Mouse (Mus musculus): ENCODE results near the gene Cfap77. TPM values are rescaled to one million over a fixed set of nuclear protein-coding genes. Genes with fewer than 3 reads are reported as not detected.

The Cfap77 gene
- polyA plus RNA-seq, 1 experiment from 2014 or later: 0.18 TPM

GRCm38 (mm10) chr2:28915768-28916512 is 138.9 kb downstream of the Cfap77 start:
- no peaks in the 10 kb centered on the region for H3K36me3 ChIP-seq (ENCODE audit: control insufficient read depth, insufficient read depth)
- H3K9me3 ChIP-seq (replicated peaks; ENCODE audit: control insufficient read depth, low read length): no peaks in the 10 kb centered on the region
- no peak overlapping the region for H3K27ac ChIP-seq (ENCODE audit: low read length)
- no peak overlapping the region for H3K9ac ChIP-seq (ENCODE audit: low read length)
- peaks cover 91% of the 10 kb centered on the region for H3K27me3 ChIP-seq (ENCODE audit: control insufficient read depth, insufficient read depth, low read length)
- WGBS: 1% methylated on average over 49 of the region's 50 CpGs
- ATAC-seq (replicated peaks; ENCODE audit: extremely low read depth, insufficient read depth, low FRiP score): peak; percentile 67
- H3K4me1 ChIP-seq (ENCODE audit: control insufficient read depth, insufficient read depth, low read length): no peaks in the 10 kb centered on the region; the same call in 1 of the 2 replicates
- H3K4me3 ChIP-seq (ENCODE audit: low read length): peak overlapping the region; percentile 3; the same call in 1 of the 2 replicates
- peak overlapping the region; percentile 32; the same call in 1 of the 2 replicates for H3K4me2 ChIP-seq (ENCODE audit: low read depth, low read length)

- Histone ChIP-seq H3K9ac (ENCODE audit: low read length) (no peak overlapping the region), H3K4me3 (ENCODE audit: low read length) (no peak overlapping the region), H3K4me1 (ENCODE audit: control insufficient read depth, insufficient read depth, low read length) (no peaks in the 10 kb centered on the region; the same call in 1 of the 2 replicates), H3K36me3 (ENCODE audit: control insufficient read depth, insufficient read depth) (no peaks in the 10 kb centered on the region), H3K9me3 (replicated peaks; ENCODE audit: control insufficient read depth, low read length) (no peaks in the 10 kb centered on the region), H3K27ac (ENCODE audit: low read length) (no peak overlapping the region), H3K27me3 (ENCODE audit: control insufficient read depth, insufficient read depth, low read length) (peaks cover 93% of the 10 kb centered on the region), H3K4me2 (ENCODE audit: low read depth, low read length) (no peak overlapping the region)
- no peak for ATAC-seq (replicated peaks; ENCODE audit: extremely low read depth, insufficient read depth, low FRiP score)
- WGBS: 6% methylated on average over 22 of the region's 22 CpGs
Observed at GRCm38 (mm10) chr2:28915104-28915738, 139.6 kb downstream of the Cfap77 start.

DNA sequence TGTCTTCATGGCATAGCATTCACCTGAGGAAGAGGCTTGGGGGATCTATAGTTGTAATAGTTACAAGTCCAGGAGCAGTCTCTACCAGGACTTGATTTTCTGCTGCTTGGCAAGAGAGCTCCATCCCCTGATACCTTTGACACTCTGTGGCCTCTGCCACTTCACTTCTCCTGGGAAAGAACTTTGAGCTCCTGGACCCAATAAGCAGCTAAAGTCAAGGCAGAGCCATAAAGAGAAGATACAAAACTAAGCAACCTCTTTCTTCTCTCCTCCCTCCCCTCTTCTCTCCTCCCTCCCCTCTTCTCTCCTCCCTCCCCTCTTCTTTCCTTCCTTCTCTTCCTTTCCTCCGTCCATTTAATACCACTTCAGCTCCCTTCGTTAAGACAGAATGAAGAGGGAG is 140.7 kb downstream of the Cfap77 start:
- H3K36me3 ChIP-seq (ENCODE audit: control insufficient read depth, insufficient read depth): no peaks in the 10 kb centered on the region
- peaks cover 1% of the 10 kb centered on the region for H3K4me1 ChIP-seq (ENCODE audit: control insufficient read depth, insufficient read depth, low read length)
- no peak overlapping the region for H3K4me3 ChIP-seq (ENCODE audit: low read length)
- H3K9ac ChIP-seq (ENCODE audit: low read length): no peak overlapping the region
- no peak overlapping the region for H3K4me2 ChIP-seq (ENCODE audit: low read depth, low read length)
- no peak for ATAC-seq (replicated peaks; ENCODE audit: extremely low read depth, insufficient read depth, low FRiP score)
- peaks cover 95% of the 10 kb centered on the region for H3K27me3 ChIP-seq (ENCODE audit: control insufficient read depth, insufficient read depth, low read length)
- no peak overlapping the region for H3K27ac ChIP-seq (ENCODE audit: low read length)
- no peaks in the 10 kb centered on the region for H3K9me3 ChIP-seq (replicated peaks; ENCODE audit: control insufficient read depth, low read length)
- 10% methylated on average over 2 of the region's 2 CpGs for WGBS

DNA sequence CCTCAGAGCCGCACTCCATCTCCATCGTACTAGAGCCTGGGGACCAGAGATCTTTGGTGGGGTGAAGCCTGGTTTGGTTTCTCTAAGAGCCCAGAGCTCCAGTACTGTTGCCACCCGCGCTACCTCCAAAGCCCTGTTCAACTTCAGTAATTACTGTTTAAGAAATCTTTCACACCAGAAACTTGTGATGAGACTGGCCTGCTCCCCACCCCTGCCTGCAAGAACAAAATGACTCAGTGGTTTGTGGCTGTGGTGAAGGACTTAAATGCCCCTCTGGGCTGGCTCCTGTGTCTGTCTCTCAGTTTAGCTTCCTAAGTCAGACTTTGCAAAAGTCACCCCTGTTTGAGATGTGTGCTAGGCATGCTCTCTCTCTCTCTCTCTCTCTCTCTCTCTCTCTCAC is 141.9 kb downstream of the Cfap77 start:
- no peak overlapping the region for H3K4me3 ChIP-seq (ENCODE audit: low read length)
- H3K9ac ChIP-seq (ENCODE audit: low read length): no peak overlapping the region
- H3K9me3 ChIP-seq (replicated peaks; ENCODE audit: control insufficient read depth, low read length): no peaks in the 10 kb centered on the region
- ATAC-seq (replicated peaks; ENCODE audit: extremely low read depth, insufficient read depth, low FRiP score): no peak
- peaks cover 96% of the 10 kb centered on the region for H3K27me3 ChIP-seq (ENCODE audit: control insufficient read depth, insufficient read depth, low read length)
- H3K4me2 ChIP-seq (ENCODE audit: low read depth, low read length): no peak overlapping the region
- WGBS: 2% methylated on average over 4 of the region's 4 CpGs
- H3K36me3 ChIP-seq (ENCODE audit: control insufficient read depth, insufficient read depth): no peaks in the 10 kb centered on the region
- H3K4me1 ChIP-seq (ENCODE audit: control insufficient read depth, insufficient read depth, low read length): peaks cover 12% of the 10 kb centered on the region
- H3K27ac ChIP-seq (ENCODE audit: low read length): no peak overlapping the region

GRCm38 (mm10) chr2:28912039-28912700 is 142.7 kb downstream of the Cfap77 start:
- Histone ChIP-seq H3K4me3 (ENCODE audit: low read length) (no peak overlapping the region), H3K4me2 (ENCODE audit: low read depth, low read length) (no peak overlapping the region), H3K27me3 (ENCODE audit: control insufficient read depth, insufficient read depth, low read length) (peaks cover 97% of the 10 kb centered on the region), H3K9ac (ENCODE audit: low read length) (no peak overlapping the region), H3K9me3 (replicated peaks; ENCODE audit: control insufficient read depth, low read length) (no peaks in the 10 kb centered on the region), H3K27ac (ENCODE audit: low read length) (no peak overlapping the region), H3K36me3 (ENCODE audit: control insufficient read depth, insufficient read depth) (no peaks in the 10 kb centered on the region), H3K4me1 (ENCODE audit: control insufficient read depth, insufficient read depth, low read length) (peaks cover 12% of the 10 kb centered on the region)
- 3% methylated on average over 33 of the region's 33 CpGs for WGBS
- ATAC-seq (replicated peaks; ENCODE audit: extremely low read depth, insufficient read depth, low FRiP score): no peak

GRCm38 (mm10) chr2:28911331-28912038 is 143.4 kb downstream of the Cfap77 start:
- Histone ChIP-seq H3K36me3 (ENCODE audit: control insufficient read depth, insufficient read depth) (no peaks in the 10 kb centered on the region), H3K9me3 (replicated peaks; ENCODE audit: control insufficient read depth, low read length) (no peaks in the 10 kb centered on the region), H3K9ac (ENCODE audit: low read length) (no peak overlapping the region), H3K4me1 (ENCODE audit: control insufficient read depth, insufficient read depth, low read length) (peaks cover 12% of the 10 kb centered on the region), H3K27me3 (ENCODE audit: control insufficient read depth, insufficient read depth, low read length) (peaks cover 97% of the 10 kb centered on the region), H3K4me2 (ENCODE audit: low read depth, low read length) (no peak overlapping the region), H3K4me3 (ENCODE audit: low read length) (no peak overlapping the region), H3K27ac (ENCODE audit: low read length) (no peak overlapping the region)
- no peak for ATAC-seq (replicated peaks; ENCODE audit: extremely low read depth, insufficient read depth, low FRiP score)
- 2% methylated on average over 44 of the region's 44 CpGs for WGBS

- WGBS: 5% methylated on average over 3 of the region's 3 CpGs
- Histone ChIP-seq H3K36me3 (ENCODE audit: control insufficient read depth, insufficient read depth) (no peaks in the 10 kb centered on the region), H3K27ac (ENCODE audit: low read length) (no peak overlapping the region), H3K4me2 (ENCODE audit: low read depth, low read length) (no peak overlapping the region), H3K27me3 (ENCODE audit: control insufficient read depth, insufficient read depth, low read length) (peaks cover 92% of the 10 kb centered on the region), H3K9me3 (replicated peaks; ENCODE audit: control insufficient read depth, low read length) (no peaks in the 10 kb centered on the region), H3K9ac (ENCODE audit: low read length) (no peak overlapping the region), H3K4me1 (ENCODE audit: control insufficient read depth, insufficient read depth, low read length) (peaks cover 12% of the 10 kb centered on the region), H3K4me3 (ENCODE audit: low read length) (no peak overlapping the region)
- ATAC-seq (replicated peaks; ENCODE audit: extremely low read depth, insufficient read depth, low FRiP score): no peak
Observed at GRCm38 (mm10) chr2:28910877-28911276, 144.0 kb downstream of the Cfap77 start.

DNA sequence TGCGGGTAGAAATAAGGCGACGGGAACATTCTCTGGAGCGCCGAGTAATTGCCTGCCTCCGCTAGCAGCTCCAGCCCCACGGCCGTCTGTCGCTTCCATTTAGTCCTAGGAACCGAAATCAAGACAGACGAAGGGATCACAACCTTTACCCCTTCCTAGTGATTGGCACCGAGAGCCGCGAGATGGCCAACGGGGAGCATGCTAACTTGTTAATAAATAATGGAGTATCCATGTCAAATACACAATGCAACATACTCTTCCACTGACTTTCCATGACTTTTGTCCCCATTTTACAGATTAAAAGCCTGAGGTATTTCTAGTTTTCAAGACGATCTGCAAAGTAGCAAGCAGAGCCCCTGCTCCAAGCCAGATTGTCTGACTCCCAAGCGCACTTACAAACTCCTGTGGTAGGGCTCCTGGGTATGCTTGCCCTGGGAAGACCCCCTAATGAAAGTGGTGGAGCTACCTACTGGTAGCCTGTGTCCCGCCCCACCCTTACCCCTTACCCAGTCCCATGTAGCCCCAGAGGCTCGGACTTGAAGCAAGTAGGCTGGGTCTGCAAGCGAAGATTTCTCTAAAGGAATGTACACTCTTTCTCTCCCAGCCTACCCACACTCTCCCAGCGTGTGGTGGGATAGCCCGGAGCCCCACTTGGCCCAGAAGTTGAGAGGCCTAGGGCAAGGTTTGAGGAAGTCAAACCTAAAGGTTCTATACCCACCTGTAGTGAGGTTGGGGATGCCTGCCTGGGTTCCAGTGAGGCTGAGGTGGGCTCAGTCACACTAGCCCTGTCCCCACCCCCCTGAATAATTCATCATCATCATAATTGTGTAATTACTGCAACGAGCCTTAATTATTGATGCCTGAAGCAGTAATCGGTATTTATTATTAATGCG is 144.8 kb downstream of the Cfap77 start:
- Histone ChIP-seq H3K9me3 (replicated peaks; ENCODE audit: control insufficient read depth, low read length) (no peaks in the 10 kb centered on the region), H3K27ac (ENCODE audit: low read length) (no peak overlapping the region), H3K4me3 (ENCODE audit: low read length) (no peak overlapping the region), H3K4me2 (ENCODE audit: low read depth, low read length) (no peak overlapping the region), H3K27me3 (ENCODE audit: control insufficient read depth, insufficient read depth, low read length) (peaks cover 84% of the 10 kb centered on the region), H3K36me3 (ENCODE audit: control insufficient read depth, insufficient read depth) (no peaks in the 10 kb centered on the region; the same call in none of the 2 replicates), H3K4me1 (ENCODE audit: control insufficient read depth, insufficient read depth, low read length) (peaks cover 12% of the 10 kb centered on the region), H3K9ac (ENCODE audit: low read length) (no peak overlapping the region)
- 9% methylated on average over 25 of the region's 25 CpGs for WGBS
- no peak for ATAC-seq (replicated peaks; ENCODE audit: extremely low read depth, insufficient read depth, low FRiP score)
